Mouse (Mus musculus) right cerebral cortex, postnatal 25 days (tissue): ENCODE measurements around the gene Prkcsh.

Experiments used
- DNase-seq: peaks from one replicate; pipeline ENCODE4 v3.0.0; 2022

Gene Prkcsh

DNA sequence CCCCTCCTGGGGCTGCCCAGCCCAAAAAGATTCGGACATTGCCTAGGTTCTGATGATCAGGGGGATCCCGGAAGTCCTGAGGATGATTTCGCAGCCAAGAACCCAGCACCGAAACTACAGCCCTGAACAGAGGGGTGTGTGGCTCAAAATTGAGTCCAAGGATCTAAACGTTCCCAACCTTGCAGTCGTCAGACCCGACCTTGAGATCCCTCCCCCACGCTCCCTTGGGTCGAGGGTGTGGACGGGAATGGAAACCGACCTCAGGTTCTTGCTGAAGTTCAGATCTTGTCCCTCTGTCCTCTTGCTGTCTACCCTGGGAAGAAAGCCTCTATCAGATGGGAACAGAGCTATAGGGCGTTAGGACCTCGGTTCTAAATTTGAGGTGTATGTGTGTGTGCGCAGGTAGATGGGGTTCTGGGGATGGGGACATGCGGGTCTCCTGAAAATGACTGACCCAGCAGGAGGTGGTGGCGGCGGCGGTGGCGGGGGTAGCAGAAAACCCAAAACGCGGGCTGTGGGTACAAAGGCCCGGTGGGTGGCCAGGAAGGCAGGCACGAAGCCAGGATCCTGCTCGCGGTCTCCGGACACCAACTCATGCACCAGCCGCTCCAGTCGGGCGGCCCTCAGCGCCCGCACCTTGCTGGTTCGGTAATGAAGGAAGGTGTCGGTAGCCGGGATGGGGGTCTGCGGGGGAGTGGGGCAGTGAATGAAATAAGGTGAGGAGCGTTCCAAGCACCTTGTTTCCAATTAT lies 14.8 kb upstream of the Prkcsh start:
- DNase-seq = no peak

DNA sequence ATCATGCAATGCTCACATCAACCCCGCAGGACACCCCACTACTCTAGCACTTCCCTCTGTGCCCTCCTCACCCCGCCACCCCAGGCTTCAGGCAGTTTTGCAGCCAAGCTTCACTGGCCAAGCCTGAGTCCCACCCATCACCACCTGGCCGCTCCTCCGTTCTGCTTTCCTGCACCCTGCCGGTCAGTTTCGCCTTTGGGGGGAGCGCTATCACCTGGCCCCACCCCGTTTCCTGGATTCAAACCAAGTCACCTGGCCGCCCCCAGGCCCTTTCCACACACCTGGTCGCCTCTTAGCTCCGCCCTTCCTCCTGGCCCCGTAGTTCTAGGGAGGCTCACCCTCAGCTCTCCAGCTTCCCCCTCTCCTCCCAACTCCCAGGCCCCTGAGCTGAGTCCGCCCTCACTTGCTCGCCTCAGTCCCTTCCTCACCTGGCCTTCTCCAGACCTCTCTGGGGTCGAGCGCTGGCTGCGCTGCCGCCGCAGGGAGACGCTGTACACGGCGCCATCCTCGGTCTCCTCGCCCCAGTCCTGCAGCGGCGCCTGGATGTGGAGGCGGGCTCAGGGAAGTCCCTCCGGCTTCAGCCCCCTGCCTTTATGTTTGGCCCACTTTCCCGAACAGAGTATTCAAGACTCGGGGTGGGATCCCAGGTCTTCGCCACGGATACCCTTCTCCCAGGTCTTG lies 14.0 kb upstream of the Prkcsh start:
- no peak for DNase-seq

DNA sequence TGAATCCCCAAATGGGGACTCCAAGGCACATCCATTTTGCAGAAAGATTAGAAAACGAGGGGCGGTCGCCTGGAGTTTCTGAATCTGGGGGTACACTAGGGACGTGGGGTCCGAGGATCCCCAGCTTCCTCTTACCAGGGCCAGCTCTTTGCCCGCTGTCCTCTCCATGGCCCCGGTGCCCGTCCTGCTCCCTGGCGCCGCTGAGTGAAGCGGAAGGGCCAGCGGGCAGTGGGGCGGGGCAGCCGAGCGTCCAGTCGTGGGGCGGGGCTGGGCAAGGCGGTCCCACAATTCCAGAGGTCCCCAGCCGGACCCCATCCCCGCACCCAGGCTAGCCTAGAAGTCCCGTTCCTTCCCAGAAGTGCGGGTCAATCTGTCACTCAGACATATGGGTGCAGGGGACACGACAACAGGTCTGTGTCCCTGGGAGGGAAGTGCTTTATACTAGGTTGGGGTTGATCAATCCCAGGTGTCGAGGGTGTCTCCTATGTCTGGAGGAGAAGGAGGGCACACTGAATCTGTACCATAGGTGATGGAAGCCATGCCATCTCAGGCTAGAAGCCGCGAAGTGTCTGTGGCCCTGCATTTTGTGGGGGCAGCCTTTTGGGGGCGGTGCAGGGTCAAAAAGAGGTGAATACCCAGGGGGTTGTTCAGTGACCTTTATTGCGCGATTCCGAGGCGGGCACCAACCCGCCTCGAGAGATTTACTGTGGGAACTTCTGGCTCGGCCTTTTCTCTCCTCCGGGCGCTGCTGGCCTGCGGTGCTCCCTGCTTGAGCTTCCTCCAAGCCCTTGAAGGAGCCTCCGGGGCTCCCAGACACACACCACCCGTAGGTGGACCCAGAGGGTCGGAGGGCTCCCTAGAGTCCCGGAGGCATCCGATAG lies 13.1 kb upstream of the Prkcsh start, which contains the start of gene Rgl3:
Rgl3 (minus strand) TSS at position 217 of the 881 bp plus-strand sequence.
- DNase-seq = no peak

DNA sequence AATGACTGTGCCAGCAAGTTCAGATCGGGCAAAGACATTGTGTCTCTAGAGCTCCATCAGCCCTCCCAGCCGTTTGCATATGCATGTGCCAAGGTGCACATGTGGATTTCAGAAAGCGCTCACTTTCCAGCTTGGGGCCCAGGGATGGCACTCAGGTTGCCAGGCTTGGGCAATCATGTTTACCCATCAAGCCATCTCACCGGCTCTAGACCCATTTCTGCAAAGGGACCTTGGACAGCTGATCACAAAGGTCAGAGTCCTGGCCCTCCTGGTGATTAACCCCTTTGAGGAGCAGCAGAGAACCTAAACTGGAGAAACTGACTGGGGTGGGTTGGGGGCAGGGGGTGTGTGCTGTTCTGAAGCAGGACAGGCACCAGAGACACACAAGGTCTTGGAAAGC lies 10.4 kb upstream of the Prkcsh start:
- no peak for DNase-seq

DNA sequence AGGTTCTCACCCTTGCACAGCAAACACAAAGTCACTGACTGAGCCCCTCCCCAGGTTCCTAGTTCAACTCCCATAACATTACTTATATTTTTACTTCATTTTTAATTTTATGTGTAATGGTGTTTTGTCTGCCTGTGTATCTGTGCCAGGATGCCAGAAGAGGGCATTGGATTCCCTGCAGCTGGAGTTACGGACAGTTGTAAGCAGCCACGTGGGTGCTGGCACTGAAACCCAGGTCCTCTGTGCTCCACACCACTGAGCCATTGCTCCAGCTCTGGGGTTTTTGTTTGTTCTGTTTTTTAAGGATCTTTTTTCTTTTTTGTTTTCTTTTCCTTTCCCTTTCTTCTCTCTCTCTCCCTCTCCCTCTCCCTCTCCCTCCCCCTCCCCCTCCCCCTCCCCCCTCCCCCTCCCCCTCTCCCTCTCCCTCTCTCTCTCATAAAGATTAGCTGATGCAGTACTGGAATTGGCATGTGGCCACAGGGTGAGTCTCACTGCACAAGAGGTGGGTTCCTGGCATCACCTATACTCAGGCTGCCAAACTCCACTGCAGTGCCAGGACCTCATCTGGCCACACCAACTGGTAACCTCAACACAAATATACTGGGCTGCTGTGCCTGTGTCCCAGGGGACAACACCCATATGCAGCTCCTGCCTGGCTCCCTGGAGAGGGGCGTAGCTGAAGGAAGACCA lies 6.3 kb upstream of the Prkcsh start:
- no peak for DNase-seq

DNA sequence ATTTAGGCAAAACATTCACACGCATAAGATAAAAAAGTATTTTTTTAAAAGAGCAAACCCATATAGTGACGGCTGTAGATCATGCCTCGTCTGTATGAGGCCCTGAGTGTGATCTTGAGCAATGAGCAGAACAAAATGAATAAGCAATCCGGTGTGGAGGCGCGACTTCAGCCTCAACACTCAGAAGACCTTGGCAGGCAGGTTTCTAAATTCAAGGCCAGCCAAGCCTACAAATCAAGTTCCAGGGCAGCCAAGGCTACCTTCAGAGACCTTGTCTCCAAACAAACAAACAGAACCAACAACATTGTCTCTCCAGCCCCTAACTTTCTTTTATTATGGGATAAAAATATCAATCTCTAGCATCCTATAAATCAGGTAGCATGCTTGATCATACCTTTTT lies 2.3 kb upstream of the Prkcsh start:
- no peak for DNase-seq

DNA sequence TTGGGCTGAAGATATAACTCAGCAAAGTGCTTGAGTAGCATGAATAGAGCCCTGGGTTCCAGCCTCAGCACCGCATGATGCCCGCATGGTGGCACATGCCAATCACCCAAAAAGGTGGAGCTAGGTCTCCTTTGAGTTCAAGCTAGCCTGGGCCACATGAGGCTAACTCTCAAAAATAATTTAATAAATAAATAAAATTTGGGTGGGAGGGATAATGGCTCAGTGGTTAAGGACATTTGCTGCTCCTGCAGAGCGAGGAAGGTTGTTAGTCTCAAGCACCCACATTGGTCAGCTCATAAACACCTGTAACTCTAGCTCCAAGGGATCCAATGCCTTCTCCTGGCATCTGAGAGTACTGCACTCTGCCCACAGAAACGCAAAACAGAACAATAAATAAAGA lies 973 bp upstream of the Prkcsh start:
- DNase-seq = no peak

DNA sequence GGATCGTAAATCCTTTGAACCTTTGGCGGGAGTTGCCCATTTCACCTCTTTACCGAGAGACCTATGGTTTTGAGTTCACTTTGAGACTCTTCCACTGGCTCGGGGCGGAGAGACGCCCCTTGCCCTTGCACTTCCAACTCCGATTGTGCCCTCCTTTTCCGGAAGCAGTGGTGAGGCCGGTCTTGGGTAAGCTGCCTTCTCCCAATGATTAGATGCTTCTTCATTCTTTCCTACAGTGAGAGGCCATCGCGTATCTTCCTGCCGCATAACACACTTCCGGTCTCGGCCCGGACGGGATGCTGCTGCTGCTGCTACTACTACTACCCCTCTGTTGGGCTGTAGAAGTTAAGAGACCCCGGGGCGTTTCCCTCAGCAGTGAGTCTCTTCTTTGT lies 553 bp downstream of the Prkcsh start:
- DNase-seq = no peak

DNA sequence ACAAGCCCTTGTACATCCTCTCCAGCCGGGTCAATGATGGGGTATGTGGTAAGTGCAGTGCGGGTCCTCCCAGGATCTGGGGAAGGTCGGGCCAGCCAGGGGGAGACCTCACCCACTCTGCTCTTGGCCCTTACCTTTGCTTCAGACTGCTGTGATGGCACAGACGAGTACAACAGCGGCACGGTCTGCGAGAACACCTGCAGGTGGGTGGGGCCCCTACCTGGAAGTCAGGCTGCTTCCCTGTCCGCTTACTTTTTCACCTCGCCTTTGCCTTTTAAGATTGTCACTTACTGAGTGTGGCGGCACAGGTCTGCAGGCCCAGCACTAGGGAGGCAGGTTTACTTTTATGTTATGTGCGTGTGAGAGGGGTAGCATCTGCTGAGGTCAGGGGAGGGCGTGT lies 1.9 kb downstream of the Prkcsh start:
- DNase-seq = no peak

DNA sequence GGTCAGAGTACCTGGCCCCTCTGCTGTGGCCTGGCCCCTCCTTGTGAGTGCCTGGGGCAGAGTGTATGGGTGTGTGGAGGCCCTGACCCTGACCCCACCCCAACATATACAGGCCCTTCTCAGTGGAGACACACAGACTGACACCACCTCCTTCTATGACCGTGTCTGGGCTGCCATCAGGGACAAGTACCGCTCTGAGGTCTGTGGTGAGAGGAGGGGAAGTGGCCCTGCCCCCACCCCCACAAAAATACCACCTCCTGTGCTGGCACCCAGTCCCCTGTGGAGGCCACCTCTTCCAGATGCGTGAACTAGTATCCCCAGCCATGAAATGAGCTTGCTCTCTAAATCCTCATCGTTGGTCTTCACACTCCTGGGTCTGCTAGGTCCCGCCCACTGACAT lies 8.4 kb downstream of the Prkcsh start:
- no peak for DNase-seq

DNA sequence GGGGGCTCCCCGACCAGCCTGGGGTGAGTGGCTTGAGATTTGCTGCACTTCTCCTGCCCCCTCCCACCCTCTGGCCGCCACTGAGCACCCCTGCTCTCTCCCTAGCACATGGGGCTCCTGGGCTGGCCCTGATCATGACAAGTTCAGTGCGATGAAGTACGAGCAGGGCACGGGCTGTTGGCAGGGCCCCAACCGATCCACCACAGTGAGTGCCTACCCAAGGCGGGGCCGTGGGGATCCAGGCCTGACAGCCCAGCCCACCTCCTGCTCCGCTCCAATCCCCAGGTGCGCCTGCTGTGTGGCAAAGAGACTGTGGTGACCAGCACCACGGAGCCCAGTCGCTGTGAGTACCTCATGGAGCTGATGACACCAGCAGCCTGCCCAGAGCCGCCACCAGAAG lies 10.1 kb downstream of the Prkcsh start:
- no peak for DNase-seq

DNA sequence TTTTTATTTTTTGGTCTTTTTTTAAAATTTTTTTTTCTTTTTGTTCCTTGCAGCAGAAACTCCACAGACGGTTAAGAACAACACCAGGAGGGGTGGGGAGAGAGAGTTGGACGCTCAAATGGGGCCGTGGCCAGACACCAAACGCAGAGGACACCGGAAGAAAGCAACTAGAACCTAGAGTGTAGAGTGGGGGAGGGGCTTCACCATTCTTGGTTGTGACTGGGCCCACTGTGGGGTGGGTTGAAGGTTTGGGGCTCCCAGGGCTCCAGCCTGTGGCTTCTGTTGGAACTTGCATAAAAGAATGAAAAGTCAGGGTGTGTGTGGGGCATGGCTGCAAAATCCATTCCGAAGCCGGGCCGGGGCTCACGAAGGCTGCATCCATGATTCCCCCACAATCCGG lies 13.6 kb downstream of the Prkcsh start:
- DNase-seq = no peak

DNA sequence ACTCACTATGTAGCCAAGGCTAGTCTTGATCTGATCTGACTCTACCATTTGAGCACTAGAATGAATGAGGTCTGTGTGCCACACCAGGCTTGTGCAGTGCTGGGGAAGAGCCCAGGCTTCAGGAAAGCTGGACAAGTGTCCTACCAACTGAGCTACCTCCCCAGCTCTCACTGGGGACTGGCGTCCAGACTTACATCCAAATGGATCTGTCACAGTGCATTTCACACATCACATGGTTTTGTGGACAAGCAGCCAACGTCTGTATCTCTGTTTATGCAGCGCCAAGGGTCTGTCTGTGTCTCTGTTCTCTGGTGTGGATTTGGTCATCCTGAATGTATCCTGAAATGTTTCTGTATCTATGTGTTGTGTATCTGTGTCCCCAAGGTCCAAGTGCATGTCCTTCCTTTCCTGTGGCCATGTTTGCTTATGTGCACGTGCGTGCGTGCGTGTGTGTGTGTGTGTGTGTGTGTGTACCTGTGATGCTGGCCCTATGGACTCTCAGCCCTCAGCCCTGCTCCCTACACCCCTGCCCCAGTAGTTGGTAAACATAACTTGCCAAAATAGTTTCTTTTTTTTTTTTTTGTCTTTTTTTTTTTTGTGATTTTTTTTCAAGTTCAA lies 14.7 kb downstream of the Prkcsh start:
- no peak for DNase-seq

DNA sequence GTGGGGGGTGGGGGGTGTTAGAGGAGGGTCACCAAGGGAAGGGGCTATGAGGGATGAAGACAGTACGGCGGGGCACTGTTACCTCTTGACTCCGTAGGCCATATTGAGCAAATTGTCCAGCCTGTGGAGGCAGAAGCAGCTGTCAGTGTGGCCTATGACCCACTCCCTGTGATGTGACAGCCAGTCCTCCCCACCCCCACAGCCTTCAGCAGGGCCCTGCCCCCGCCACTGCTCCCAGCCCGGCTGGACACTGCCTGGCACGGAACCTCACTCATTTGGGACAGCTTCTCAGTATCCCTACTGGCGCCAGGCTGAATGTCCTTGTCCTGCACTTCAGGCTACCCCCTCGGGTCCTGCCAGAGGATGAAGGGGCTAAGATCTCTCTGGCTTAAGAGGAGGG lies 22.0 kb downstream of the Prkcsh start:
- peak; percentile 11 for DNase-seq

DNA sequence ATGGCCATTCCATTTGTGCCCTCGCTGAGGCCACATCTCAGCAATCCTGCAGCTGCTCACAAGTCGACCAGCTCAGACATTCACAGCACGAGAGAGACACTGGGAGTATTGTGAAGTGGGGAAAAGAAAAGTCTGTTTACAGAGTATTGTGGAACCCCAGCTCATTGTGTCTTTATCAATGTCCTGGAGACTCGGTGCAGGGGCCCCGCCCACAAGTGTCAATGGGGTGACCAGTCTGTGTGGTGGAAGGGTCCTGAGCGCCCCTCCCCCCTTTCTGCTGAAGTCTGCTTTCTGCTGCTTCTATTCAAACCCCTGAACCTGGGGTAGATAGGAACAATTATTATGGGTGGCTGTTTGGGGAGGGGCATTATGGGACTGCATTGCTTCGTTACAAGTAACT lies 25.9 kb downstream of the Prkcsh start:
- no peak for DNase-seq

DNA sequence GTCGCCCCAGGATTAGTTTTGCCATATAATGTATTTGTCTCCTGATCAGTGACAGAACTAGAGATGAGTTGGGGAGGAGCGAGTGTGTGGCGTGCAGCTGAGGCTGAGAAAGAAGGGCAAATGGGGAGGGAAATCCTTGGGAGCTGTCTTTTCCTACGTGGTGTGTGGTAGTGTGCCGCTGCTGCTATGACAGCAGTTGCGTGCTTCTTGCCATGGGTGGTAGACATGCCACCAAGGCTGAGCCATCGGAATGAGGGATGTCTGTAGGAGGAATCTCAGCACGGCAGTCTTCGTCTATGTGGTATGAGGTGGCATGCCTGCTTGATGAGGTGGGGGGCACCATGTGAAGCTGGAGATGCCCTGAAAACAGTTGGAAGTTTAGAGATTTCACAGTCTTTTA lies 27.8 kb downstream of the Prkcsh start:
- DNase-seq = no peak

DNA sequence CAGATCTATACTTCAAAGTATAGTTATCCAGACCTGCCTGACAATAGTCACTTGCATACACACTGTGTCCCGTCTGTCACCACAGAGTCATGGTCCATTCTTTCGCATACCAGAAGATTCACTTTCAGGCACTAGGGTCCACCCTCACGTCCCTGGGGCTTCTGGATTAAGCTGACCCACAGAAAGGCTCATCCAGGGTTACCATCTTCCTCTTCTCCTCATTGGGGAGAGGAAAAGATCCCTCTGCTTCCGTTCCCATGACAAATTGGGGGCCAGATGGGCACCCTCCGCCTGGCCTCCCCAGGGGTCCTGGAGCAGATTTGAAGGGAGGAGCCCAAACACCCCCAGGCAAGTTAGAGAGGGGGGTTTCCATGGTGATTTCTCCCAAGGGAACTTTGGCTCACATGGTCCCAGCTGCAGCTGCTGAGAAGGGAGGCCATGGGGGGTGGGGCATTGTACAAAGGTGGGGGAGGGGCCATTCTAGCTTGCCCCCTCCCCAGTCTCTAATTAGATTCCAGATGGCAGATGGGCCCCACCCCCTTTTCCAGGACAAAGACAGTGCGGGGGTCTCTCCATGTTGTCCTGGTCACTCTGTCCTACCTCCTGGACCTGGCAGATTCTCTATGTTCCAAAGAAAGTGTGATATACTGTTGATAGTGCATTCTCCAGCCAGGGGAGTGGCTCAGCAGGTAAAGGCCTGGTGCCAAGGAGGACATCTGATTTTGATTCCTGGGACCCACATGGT lies 32.9 kb downstream of the Prkcsh start:
- no peak for DNase-seq

DNA sequence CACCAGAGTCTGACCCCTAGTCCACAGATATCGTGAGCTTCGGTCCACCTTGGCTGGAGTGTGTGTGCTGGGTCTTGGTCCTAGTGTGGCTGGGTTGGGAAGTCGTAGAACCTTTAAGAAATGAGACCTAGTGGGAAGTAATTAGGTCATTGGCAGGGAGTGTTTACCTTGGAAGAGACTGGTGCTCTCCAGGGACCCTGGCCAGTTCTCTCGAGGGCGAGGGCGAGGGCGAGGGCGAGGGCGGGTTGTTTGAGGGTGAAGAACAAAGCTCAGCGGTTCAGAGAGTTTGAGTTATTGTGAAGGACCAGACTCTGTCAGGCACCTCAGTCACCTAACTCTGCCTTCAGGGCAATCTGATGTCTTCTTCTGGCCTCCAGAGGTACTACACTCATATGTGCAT lies 35.2 kb downstream of the Prkcsh start:
- DNase-seq = no peak

DNA sequence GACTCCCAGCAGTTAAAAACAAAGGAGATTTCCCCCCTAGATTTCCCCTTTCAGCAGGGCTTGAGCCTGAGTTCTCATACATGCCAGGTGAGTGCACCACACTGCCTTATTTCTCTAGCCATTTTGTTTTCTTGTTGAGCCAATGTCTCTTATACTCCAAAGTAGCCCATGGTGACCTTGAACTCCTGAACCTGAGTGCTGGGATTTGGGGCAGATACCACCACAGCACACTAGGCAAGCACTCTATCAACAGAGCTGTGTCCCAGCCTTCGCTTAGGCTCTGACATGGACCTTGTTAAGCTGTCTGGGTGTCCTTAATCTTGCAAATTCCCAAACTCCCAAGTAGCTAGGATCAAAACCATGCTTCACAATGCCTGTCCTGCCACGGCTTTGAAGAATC lies 39.2 kb downstream of the Prkcsh start:
- DNase-seq = no peak

DNA sequence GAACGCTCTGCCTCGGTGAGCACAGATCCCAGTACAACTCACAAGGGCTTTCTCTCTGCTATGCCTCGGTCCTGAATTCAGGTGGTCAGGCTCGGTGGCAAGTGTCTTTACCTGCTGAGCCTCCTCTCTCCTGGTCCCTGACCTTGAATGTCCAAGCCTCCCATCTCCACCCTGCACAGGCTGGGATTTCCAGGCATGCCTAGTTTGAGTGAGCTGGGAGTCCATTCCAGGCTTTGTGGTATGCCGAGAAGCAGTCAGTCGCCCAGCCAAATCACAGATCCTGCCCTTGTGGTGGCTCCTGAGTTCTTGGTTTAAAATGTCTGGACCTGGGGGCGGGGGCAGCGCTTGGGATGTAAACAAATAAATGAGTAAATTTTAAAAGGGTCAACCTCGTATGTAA lies 44.7 kb downstream of the Prkcsh start:
- no peak for DNase-seq

DNA sequence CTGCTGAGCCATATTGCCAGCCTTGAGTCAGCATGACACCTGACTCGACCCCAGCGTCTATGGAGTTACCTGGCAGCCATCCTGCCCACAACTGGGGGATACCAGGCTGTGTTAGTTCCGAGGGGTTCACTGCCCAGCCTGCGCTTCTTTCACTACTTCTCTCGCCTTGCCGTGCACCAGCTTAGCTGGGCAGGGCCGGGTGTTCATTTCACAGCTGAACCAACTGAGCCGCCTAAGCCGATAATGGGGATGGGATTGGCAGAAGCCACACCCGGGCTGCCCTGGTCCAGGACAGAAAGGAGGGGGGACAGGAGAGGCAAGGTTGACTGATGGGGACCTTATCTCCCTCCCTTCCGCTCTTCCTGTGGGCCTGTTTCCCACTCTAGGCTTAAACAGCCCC lies 46.7 kb downstream of the Prkcsh start:
- DNase-seq = no peak

DNA sequence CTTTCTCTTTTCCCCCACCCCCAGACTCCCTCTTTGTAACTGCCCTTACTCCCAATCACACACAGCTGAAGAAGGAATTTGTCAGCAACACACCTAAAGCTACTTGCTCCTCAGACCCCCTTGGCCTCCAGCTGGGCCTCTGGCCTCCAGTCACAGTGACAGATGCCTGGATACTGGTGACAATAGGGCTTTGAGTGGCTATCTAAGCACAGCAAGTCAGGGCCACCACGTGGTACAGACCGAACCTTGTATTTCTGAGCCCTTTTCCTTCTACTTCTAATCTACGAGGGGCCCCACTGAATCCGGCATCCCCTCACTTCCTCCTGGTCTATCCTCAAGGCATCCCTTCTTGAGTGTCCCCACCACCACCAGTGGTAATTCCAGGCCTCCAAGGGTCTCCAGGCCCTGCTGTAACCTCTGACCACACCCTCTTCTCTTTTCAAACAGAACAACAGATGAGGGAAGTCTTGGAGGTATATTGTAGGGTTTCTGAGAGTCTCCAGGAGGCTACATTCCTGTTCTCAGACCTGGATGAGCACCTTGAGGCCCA lies 47.2 kb downstream of the Prkcsh start:
- no peak for DNase-seq
